Mouse (Mus musculus) left cerebral cortex, adult 2 months (tissue): ENCODE measurements at regions not wholly inside any gene's neighbourhood (a gene's known extent, or its start where the extent isn't known, plus 50 kb on each side); places are given as distances from the start of the nearest gene placed in this dataset.

ENCODE experiments used
- DNase-seq, 2 experiments: peaks; one replicate each; pipeline ENCODE4 v3.0.0; 2021 to 2022; ENCODE audit warnings: low spot score in 2 of 2, mixed read lengths in 1 of 2; ENCODE audit errors: extremely low spot score in 1 of 2
- H3K27ac ChIP-seq: fragments of 200-600 bp; 2 replicates; pipeline ENCODE4 v1.8.1; 2022
- H3K4me3 ChIP-seq: fragments of 200-600 bp; 2 replicates; pipeline ENCODE4 v1.8.1; 2022
- CTCF ChIP-seq: fragments of 200-600 bp; IDR thresholded peaks from 2 replicates; pipeline ENCODE4 v1.8.1; 2022; ENCODE audit warnings: antibody characterized with exemption, mild to moderate bottlenecking, moderate library complexity
- intact Hi-C: fragments of 180-260 bp; cut with DNase I; formaldehyde crosslinking; loops from one replicate; pipeline ENCODE4 v1.15.1; 2025

GRCm38 (mm10) chr5:49761054-49761453 is 236.3 kb upstream of the Kcnip4 start:
- Histone ChIP-seq H3K27ac (no peak overlapping the region), H3K4me3 (no peak overlapping the region)
- peak in 1 of 2 experiments; percentile 11 for DNase-seq
- intact Hi-C loops, result no loop called here
- no peak for TF ChIP-seq CTCF

DNA sequence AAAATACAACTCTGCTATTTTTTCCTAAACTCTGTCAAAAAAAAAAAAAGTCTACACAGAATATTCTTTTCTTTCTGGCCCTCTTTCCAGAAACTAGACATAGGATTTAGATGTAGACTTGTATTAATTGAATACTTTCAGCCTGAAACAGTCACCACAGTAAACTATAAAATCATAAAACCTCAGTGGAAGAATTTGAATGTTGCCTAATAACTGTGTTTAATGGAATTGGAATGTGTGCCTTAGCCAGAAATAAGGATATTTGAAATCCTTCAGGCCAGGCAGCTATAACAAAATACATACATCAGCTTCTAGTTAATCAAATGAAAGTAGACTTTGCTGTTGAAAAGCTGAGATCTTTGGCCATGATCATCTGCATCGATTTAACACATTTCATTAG is 230.8 kb upstream of the Kcnip4 start:
- no peak for DNase-seq
- Histone ChIP-seq H3K4me3 (no peak overlapping the region), H3K27ac (no peak overlapping the region)
- intact Hi-C loops, result no loop called here
- no peak for TF ChIP-seq CTCF

- H3K4me3 ChIP-seq, result no peak overlapping the region
- H3K27ac ChIP-seq, result no peak overlapping the region
- intact Hi-C loops, result no loop called here
- TF ChIP-seq CTCF, result no peak
- DNase-seq, result no peak
Measured at GRCm38 (mm10) chr5:49712607-49713006, 187.9 kb upstream of the Kcnip4 start.

- Histone ChIP-seq H3K27ac (no peak overlapping the region), H3K4me3 (no peak overlapping the region)
- intact Hi-C loops, result no loop called here
- no peak for TF ChIP-seq CTCF
- no peak for DNase-seq
Measured at GRCm38 (mm10) chr5:49682156-49682555, 157.4 kb upstream of the Kcnip4 start.

DNA sequence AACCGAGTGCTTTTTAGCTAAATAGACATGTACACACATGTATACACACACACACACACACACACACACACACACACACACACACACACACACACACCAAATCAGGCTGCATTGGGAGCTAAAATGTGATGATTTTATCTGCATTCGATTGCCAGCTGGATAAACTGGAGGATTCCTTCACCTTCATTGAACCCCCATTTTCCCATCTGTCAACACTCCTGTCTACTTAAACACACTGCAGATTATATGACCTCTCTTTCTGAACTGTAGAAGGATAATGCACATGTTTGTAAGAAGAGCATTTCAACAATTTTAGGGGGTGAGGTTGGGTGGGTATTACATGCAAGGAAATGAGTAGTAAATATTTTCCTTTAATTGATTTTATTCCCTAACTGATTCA is 156.8 kb upstream of the Kcnip4 start:
- Histone ChIP-seq H3K4me3 (no peak overlapping the region), H3K27ac (no peak overlapping the region)
- TF ChIP-seq CTCF, result no peak
- DNase-seq, result no peak
- intact Hi-C loops, result no loop called here

DNA sequence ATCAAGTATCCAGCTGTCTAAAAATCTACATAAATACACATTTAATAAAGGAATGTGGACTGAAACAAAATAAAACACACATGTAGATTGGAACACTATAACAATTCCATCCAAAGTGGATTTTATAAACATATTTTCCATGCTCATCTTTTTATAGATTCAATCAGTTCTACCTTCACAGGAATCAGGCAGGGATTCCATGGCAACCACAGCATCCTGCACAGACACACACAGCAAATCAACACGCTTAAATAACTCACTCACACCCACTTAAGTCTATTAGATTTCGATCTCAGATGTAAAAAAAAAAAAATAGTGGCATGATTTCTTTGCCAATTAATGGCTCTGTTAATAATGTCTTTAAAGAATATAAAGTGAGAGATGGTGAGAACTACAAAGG is 151.2 kb upstream of the Kcnip4 start:
- no peak overlapping the region for H3K27ac ChIP-seq
- H3K4me3 ChIP-seq, result no peak overlapping the region
- intact Hi-C loops, result no loop called here
- TF ChIP-seq CTCF, result no peak
- no peak for DNase-seq

DNA sequence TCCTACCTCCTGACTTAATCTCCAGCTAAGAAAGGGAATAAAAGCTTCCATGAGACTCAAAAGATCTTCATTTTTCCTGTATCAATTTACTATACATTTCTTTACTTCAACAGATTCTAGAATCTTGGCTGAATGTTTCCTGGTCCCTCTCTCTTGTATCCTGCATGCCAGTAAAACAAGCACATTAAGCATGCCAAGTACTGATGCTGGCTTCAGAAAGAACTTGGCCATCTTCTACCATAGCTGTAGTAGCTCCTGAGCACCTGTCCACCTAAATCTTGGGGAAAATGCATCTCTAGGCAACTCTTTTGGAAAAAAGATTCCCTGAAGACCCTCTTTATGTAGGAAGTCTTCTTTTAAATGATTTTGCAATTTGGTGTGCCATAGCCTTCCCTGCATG is 140.5 kb upstream of the Kcnip4 start:
- no peak for DNase-seq
- TF ChIP-seq CTCF, result no peak
- Histone ChIP-seq H3K4me3 (no peak overlapping the region), H3K27ac (no peak overlapping the region)
- intact Hi-C loops, result no loop called here

GRCm38 (mm10) chr5:49663928-49664327 is 139.2 kb upstream of the Kcnip4 start:
- no peak overlapping the region for H3K4me3 ChIP-seq
- intact Hi-C loops, result no loop called here
- no peak for DNase-seq
- H3K27ac ChIP-seq, result no peak overlapping the region
- TF ChIP-seq CTCF, result no peak

- Histone ChIP-seq H3K27ac (no peak overlapping the region), H3K4me3 (no peak overlapping the region)
- TF ChIP-seq CTCF, result no peak
- intact Hi-C loops, result no loop called here
- no peak for DNase-seq
Measured at GRCm38 (mm10) chr5:49662096-49662495, 137.4 kb upstream of the Kcnip4 start.

DNA sequence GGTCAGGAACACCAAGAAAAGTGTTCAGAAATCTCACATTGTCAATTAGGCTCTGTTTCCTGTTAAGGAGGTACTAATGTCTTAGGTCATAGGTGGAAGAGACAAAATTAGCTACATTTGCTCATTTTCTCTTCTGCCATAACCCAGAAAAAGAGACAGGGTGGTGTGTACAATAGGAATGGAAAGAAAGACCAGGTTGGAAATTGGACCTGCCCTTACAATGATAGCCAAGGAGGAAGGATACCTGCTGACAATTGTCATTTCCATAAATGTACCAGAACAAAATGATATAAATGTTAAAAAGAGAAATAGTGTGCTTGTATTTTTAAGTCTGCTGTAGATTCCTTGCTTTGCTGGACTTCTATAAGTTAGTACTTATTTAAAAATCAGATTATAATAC is 135.9 kb upstream of the Kcnip4 start:
- DNase-seq, result no peak
- H3K27ac ChIP-seq, result no peak overlapping the region
- TF ChIP-seq CTCF, result no peak
- intact Hi-C loops, result no loop called here
- no peak overlapping the region for H3K4me3 ChIP-seq

GRCm38 (mm10) chr5:49650953-49651352 is 126.2 kb upstream of the Kcnip4 start:
- DNase-seq, result no peak
- H3K4me3 ChIP-seq, result no peak overlapping the region
- no peak for TF ChIP-seq CTCF
- intact Hi-C loops, result loop anchor here (5.0 kb wide), 1 partner anchor 124 kb away; no protein-coding TSS in a partner anchor
- H3K27ac ChIP-seq, result peak overlapping the region; percentile 7; the same call in 1 of the 2 replicates

DNA sequence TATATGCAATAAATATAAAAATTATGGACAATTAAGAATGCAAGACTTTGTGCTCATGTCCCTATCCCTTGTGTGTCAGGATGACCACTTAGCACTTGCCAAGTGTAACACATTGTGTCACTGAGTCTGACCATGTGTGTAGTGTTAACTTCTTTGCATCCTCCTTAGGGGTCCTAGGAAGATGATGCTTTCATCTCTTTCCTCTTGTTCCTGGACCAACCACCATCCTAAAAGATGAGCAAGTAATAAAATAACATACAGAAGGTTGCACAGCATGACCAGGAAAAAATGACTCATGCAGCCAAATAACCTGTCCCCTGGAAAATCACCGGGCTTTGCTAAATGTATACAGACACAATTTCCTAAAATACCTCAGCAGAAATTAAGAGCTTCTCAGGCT is 121.1 kb upstream of the Kcnip4 start:
- intact Hi-C loops, result loop anchor here (10.0 kb wide), 1 partner anchor 271 kb away; no protein-coding TSS in a partner anchor
- TF ChIP-seq CTCF, result no peak
- no peak overlapping the region for H3K4me3 ChIP-seq
- no peak overlapping the region for H3K27ac ChIP-seq
- no peak for DNase-seq

- no peak overlapping the region for H3K4me3 ChIP-seq
- H3K27ac ChIP-seq, result no peak overlapping the region
- intact Hi-C loops, result loop anchor here (10.0 kb wide), 1 partner anchor 270 kb away; no protein-coding TSS in a partner anchor
- no peak for DNase-seq
- no peak for TF ChIP-seq CTCF
Measured at GRCm38 (mm10) chr5:49644606-49645005, 119.9 kb upstream of the Kcnip4 start.
